Mouse (Mus musculus) right cerebral cortex, postnatal 4 days (tissue): ENCODE measurements around the gene Fam71a.

Source experiments
- DNase-seq: peaks from one replicate; pipeline ENCODE4 v3.0.0-alpha.2; 2022

Gene Fam71a

DNA sequence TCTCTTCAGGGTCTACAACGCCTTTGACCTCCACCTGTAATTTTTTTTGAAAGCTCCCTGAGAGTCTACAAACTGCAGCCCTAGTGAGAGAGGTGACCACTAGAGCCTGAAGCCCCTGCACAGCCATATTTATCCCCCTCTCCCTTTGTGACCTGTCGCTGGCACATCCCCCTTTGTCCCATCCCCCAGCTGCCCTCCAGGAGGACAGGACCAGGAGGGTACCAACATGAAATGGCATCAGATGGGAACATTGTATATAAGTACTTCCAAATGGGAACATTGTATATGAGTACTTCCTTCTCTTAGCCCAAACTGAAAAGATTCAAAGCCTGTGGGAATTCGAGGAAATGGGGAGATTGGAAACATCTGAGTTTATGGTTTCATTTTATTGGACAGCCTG lies at the start of gene Fam71a:
Gene Fam71a (minus strand): TSS at position 101 of the 400 bp plus-strand sequence.
- no peak for DNase-seq

DNA sequence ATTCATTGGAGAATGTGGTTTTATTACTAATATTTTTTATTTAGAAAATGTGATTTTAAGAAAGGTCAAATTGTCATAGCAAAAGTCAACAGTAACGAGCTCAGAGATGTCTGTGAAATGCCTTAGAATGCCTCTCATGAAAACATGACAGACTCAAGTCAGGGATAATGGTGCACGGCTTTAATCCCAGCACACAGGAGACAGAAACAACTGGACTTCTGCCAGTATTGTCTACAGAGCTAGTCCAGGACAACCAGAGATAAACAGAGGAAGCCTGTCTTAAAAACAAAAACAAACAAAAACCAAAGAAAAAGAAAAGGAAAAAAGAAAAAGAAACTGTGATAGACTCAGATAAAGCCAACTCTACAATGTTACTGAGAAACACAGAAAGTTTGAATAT lies 46.5 kb upstream of the Fam71a start:
- DNase-seq, result no peak

DNA sequence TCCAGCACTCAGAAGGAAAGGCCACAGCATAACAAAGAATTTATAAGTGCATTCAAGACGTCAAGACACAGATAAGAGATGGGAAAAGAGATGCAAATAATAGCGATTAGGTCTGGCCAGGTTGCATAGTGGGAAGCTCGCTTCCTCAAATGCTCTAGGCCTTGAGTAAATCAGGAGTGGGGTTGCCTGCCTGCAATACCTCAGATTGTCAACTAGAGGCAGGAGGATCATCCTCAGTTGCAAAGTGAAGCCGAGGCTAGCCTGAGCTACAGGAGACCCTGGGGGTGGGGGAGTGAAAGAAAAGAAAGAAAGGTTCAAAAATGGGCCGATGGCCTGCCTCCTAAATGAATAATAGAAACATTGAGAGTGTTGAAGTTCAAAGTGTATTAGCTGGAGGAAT lies 41.2 kb upstream of the Fam71a start:
- DNase-seq, result no peak

DNA sequence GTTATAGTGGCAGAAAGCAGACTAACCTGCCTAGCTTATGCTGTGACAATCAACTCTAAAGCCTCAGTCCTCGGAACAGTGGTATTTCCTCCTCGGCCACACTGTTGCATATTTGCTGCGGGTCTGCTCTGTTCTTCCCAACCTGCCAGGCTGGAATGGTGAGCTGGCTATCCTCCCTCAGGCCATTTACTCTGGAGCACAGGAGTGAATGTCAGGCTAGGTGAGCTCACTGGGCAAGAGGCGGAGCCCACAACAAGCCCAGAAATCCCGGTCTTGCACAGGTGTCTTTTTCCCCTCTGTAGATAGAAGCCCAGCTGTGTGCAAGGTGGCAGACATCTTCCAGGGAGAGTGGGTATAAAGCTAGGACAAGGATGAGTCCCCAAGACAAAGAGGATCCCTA lies 40.3 kb upstream of the Fam71a start:
- no peak for DNase-seq

DNA sequence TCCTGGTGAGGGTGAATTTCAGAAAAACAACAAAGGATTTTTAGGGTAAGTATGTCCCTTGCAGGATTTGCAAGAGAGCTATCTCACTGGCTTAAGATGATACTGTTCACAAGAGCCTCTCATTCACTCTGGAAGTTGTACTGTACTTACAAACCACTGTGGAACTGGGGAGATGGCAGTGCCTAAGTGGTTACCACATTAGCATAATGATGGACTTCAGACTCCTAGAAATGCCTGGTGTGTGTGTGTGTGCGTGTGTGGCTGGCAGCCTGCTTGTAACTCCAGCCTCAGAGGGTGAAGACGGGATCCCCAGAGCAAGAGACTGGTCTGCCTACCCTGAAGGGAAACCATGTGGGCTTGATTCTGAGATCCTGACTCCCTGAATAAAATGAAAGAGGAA lies 38.9 kb upstream of the Fam71a start:
- no peak for DNase-seq

DNA sequence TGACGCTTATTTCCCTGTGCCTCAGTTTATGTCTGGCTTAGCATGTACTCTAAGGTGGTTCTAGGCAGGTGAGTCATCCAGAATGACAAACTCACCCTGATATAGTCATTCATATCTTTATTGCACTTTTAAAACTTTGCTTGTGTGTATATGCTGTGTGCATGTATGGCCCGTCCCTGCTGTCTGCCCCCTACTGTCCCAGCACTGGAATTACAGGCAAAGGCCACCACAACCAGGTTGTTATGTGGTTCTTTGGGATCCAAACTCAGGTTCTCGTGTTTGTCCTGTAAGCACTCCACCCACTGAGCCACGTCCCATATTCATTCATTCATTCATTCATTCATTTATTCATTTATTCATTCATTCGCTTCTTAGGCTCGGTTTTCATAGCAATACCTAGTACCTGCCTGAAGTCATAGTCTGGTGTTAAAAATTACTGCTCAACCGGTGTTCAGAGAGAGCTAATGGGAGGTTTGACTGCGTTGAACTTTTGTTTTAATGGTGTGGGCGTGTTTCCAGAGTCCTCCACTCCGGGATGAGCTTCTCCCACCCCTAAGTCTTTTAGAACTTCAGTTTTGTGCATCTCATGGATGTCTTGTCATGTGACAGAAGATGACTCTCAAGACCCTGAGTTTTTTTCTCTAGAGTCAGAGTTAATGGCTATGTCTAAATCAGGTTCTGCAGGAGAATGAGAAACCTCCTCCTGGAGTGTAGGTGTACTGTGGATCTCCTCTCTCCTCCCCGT lies 37.8 kb upstream of the Fam71a start:
- no peak for DNase-seq

DNA sequence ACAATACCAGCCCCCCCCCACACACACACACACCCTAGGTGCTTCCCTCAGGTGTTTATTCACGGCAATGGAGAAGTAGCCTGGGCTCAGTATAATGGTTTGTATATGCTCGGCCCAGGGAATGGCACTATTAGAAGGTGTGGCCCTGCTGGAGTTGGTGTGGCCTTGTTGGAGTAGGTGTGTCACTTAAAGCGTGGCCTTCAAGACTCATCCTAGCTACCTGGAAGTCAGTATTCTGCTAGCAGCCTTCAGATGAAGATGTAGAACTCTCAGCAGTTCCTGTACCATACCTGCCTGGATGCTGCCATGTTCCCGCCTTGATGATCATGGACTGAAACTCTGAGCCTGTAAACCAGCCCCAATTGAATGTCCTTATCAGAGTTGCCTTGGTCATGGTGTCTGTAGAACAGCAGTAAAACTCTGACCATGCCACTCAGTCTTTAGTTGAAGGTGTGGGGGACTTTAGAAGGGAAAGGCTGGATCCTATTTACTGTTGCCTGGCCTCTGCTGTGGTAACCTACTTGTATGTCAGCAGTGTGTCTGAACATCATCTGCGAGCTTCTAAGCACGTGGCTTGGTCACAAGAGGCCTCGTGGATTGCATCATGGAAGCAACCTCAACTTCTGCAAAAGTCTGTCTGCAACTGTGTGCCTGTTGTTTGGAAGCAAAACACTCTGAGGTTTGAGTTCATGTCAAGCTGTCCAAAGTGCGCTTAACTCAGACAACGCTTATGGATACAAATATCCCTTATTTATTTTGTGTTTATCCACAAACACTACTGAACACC lies 36.4 kb upstream of the Fam71a start:
- no peak for DNase-seq

DNA sequence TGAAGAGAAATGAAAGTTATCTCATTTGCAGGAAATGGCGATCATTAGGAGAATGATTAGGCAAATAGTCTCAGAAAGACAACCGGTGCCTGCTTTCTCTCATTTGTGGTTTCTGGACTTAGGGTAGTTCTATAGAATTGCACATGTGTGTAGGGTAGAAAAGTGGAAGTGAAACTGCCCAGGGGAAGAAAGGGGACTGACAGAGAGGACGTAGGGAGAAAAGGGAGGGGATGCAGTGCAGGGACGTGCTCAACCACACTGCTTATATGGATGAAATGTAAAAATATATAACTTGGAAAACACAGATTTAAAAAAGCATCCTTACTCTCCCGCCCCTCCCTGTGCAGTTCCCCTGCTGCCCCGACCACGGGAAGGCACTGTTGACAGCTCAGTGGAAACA lies 33.3 kb upstream of the Fam71a start:
- no peak for DNase-seq

DNA sequence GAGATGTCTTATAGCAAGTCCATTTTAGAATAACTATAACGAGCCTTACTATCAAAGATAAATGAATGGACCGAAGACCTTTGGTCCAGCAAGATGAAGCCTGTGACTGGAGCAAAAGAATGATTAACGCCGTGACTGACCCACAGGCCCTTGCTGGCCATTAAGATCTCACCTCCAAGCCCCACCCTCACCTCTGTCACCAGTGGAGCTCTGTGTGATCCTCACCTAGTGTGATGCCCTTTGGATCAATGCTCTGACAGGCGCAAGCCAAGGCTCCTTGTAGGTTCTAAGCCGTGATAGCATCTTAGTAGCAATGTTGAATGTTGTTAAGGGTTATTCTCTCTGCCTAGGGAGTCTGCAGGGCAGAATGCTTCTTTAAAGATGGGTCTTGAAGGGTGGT lies 31.4 kb upstream of the Fam71a start:
- DNase-seq, result no peak

DNA sequence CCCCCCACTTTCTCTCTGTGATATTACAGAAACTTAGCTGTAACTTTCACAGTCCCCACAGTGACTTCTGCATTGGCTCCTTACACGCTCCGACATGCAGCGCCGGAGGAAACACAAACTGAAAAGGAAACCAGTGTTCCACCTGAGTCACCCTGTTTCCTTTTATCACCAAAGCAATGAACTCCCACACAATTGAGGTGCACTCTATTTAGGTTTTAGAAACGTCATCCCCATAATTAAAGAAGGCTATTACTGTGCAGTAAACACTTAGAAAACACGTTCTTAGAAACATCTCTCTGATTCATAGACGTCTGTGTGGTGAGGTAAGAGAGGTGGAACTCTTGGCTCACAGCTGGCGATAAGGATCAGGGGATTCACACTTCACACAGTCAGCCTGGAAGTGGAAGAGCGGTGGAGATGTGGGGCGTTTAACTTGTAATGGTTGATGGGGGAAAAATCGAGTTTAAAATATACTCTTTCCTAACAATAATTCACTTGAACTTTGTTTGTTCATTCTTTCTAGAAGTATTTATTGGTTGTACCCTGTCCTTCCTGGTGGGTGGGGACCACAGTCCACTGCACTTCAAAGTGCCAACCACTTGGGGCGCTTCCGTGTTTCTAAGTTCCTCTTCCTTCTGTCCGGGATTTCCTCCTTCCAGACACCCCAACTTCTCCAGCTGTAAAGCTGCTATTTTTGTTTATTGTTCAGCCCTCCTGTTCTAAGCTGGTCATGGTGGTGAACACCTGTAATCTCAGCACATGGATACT lies 29.2 kb upstream of the Fam71a start:
- DNase-seq, result no peak

DNA sequence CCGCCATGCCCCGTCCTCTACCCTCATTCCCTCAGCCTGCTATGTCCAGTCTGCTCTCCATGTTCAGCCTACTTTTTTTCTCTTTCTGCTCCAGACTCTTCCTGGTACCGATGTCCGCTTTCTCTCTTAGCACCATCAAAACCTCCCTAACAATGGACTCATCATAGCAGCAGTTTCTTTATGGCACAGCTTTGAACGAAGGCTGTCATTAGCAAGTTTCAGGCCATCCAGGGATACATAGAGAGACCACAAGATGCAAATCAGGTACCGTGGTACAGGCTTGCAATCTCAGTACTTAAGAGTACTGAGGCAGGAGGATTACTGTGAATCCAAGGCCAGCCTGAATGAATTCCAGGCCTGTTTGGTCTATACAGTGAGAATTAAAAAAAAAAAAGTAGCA lies 28.1 kb upstream of the Fam71a start:
- no peak for DNase-seq

DNA sequence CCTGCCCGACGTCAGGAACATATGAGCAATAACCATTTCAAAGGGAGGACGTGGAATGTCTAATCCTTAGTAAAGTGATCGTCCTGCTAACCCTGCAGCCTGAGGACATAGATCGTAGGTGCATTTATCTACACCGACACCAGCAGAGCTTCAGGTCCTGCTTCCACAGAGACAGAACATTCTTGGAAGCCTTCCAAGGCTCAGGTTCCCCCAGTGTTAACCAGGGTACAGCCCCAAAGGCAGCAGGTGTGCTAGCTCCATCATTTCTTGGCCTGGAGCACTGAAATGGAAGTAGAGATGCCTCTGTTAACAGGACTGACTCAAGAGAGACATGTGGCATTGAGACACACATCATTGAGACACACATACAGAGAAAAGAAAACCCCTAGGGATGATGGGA lies 27.6 kb upstream of the Fam71a start:
- DNase-seq, result no peak

DNA sequence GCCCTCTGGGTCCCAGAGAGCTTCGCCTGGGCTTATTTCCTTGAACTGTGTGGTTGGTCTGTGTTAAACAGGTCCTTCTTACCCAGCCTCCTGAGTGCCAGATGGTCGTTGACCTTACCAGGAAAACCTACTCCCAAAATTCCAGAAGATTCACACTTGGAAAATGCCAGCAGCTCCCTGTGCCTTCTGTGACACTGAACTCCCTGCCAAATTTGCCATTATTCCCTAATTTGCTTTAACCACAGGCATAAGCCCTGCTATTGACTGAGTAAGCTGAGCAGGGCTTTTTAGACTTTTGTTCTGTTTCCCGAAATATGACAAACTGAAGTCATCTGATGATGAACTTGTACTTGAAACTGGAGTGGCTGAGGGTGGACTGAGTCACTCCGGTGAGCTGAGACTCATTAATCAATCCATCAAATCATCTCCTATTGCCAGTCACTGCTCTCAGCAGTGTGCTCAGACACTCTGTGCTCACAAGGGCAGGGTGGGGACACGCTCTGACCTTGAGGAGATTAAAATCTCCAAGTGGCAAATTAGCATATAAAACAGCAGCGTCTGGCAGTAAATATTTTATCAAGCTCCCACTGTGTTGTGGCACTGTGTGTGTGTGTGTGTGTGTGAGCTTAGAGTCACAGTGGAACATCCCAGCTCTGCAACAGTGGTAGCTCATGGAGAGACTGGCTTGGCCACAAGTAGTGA lies 25.2 kb upstream of the Fam71a start:
- DNase-seq, result no peak

DNA sequence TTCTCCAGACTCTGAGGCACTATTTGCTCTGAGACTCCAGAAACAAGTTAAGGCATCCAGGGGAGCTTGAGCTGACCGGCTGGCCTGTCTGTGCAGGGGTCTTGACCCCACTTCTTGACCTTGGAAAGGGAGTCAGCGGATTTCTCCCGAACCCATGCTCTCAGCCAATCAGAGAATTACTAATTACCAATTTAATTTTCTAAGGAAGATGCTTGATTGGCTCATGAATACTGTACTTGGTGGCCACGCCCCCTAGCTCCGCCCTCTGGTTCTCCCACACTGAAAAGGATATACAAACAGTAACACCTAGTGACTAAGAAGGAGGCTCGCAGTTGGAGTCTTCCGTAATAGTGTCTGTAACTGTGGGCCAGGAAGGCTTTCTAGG lies 21.8 kb upstream of the Fam71a start:
- DNase-seq, result no peak

DNA sequence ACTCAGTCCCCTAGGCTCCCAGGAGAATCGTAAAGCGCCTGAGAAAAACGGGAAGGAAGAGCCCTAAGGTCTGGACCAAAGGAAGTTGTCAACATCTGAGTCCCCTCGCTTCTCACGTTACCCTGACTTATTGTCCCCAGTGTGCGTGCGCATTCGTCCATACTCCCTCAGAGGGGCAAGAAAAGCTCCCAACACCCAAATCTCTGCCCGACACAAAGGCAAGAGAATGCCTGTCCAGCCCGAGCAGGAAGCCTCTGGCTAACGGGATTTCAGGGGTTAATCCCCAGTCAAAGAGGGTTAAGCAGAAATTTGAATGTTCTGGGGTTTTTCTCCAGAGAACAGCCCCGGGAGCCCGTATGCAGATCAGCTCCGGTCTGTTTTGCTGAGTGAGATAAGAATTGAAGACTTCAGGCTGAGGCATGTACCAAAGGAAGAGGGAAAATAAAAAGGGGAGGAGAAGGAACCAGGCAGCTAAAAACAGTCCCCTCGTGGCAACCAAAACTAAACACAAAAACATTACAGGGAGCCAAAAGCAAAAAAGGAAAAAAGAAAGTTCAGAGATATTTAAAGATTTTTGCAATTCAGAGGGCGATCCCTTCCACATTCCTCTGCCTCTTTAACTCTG lies 21.3 kb upstream of the Fam71a start:
- no peak for DNase-seq

DNA sequence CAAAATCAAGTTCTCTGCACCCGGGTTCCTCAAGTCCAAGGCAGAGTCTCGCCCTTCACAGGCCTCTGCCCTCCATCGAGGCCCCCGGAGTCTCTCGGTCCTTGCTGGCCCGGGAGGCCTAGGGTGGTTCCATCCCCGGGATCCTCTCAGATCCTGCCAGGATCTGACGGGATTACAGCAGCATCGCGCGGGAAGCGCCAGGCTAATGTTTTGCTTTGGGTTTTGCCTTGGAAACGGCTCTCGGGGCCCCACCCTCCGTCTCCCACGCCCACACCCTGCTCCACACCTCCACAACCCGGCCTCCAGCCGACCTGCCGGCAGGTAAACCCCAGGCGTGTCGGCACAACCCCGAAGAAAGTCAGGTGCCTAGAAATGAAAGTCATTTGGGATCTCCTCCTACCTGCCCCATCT lies 20.2 kb upstream of the Fam71a start:
- no peak for DNase-seq

DNA sequence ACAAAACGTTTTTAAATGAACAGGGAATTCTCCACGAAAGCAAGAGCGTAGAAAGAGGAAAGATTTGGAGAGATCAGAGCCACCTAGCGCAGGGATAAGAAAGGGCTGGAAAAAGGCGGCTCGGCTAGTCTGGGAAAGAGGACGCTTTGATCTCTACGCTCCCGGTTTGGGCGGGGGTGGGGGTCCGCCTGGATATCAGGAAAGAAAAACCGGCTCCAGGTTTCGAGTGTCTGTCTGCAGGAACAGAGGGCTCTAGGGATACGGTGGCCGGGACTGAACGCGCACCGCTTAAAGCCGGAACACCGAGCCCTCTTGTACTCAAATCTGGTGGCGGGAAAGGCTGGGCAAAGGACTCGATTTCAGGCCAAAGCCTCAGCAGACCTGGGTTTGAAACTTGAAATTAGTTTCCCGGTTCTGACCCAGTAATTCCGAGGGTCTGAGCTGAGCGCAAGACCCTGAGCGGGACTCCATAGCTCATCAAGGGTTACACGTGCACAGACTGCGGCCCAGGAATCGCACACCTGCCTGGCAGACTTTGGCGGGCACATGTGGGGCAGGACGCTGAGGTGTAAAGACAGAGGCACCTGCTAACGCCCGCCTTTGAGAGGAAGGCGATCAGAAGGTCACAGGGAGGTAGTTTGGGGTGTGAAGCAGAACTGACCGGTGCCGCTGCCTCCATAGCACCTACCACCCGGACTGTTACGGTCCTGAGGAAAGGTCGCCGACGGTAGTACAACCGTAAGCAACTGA lies 19.6 kb upstream of the Fam71a start:
- DNase-seq, result peak; percentile 22

DNA sequence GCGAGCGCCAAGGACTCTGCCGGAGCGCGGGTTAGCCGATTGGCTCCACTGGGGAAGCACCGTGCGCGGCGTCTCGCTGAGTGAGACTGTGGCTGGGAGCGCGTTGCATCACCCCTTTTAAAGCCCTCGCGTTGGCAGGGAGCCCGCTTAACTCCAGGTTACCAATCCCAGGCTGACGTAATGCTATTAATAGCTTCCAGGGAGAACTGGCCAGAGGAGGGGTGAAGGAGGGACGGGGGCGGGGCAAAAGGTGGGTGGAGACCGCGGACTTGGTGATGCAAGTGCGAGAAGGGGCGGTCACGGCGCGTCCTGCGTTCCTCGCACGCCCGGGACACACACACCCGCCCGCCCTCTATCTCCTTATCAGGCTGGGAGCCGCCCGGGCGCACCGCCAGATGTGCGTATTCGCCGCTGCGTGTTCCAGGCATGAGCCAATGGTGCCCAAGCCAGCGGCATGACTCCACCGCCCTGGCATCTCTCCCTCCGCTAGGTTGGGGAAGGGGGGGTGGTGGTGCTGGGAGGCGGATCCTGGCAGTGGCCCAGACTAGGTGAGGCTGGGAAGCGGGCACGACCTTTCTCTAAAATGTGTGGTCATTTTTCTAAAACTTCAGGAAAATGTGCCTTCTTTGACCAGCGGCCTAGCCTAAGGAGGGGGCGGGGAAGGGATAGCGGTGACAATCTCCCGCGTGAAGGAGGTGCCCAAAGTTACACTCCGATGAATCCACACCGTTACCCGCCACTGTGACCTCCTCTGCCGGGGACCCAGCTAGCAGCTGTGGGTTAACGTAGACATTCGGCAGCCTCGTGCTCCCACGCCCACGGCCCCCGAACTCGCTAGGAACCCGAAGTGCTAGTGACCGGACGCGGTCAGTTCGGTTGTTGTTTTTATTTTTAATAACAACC lies 18.8 kb upstream of the Fam71a start:
- peak; percentile 78 for DNase-seq

DNA sequence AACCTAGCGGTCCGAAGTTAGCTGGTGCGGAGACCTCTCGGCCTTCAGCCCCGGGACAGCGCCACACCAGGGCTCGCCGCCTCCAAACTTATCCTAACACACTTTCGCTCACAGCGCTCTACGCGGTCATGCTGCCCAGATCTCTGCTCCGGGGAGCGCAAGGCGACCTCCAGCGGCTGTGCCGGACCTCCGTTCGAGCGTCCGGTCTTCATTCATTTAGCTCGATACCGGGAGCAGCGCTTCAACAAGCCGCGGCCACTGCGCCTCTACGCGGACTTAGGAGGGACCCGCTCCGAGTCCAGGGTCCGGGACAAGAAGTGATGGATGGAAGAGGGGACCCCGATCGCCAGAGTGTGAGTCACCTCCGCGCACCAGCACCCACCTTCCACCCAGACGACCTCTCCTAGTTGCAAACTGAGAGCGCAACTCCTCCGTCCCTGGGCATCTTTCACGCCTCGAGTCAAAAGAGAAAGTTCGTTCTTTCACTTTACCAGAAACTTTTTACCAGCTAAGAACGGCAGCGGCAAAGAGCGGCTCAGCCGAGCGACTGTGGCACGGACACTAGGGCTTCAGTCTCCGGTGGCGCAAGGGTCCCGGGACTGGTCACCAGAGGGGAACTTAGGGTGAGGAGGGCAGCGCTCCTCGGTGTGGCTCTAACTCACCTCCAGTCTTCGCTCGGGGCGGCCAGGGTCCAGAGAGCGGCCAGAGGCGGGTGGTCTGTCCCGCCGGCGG lies 18.0 kb upstream of the Fam71a start:
- peak; percentile 12 for DNase-seq
